Mouse (Mus musculus): ENCODE results near the gene Zfp444. TPM values are rescaled to one million over a fixed set of nuclear protein-coding genes. Genes with fewer than 3 reads are reported as not detected.
"Not testable (repeated sequence)": the region's sequence is repeated elsewhere in the genome, so short reads cannot be mapped to it uniquely, and the experiment has no call there.

Gene Zfp444
- polyA plus RNA-seq, 1 experiment from 2014 or later = 23.7 TPM

DNA sequence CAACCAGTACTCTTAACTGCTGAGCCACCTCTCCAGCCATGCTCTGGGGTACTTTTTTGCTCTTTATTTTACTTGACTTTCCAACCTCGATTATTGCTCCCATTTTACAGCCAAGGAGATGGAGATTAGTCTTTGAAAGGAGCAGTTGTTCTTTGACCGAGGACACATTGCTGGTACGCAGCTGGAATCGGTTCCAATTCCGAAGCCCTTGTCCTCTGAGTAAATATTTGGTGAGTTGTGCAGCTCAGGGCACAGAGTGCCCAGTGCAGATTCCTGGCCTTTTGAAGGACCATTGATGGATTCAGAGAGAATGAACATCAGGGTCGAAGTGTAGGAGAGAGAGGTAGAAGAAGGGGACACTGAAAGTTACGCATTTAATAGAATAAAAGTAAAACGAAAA is 1.8 kb downstream of the Zfp444 start:
- Histone ChIP-seq H3K36me3 (ENCODE audit: control insufficient read depth, insufficient read depth, low read length) (no peaks in the 10 kb centered on the region), H3K27ac (replicated peaks) (no peak overlapping the region), H3K9ac (ENCODE audit: low read length) (no peak overlapping the region), H3K4me2 (replicated peaks; ENCODE audit: low read depth) (no peak overlapping the region), H3K4me3 (ENCODE audit: low read depth, low read length) (no peak overlapping the region), H3K27me3 (ENCODE audit: control insufficient read depth, insufficient read depth, low read length) (no peaks in the 10 kb centered on the region), H3K9me3 (ENCODE audit: control insufficient read depth, low read length) (no peaks in the 10 kb centered on the region), H3K4me1 (replicated peaks; ENCODE audit: control insufficient read depth, insufficient read depth) (no peaks in the 10 kb centered on the region)
- DNase-seq (ENCODE audit: low spot score) = no peak
- TF ChIP-seq EP300 (optimal IDR thresholded peaks at IDR 0.05) (no peak), CTCF (IDR thresholded peaks at IDR 0.05; ENCODE audit: low read depth) (no peak)
- no peak for ATAC-seq (ENCODE audit: low FRiP score, low TSS enrichment)
- WGBS = 74% methylated on average over 8 of the region's 8 CpGs

GRCm38 (mm10) chr7:6174365-6174987 is 2.5 kb downstream of the Zfp444 start:
- H3K4me1 ChIP-seq (replicated peaks; ENCODE audit: control insufficient read depth, insufficient read depth); DNase-seq (ENCODE audit: low spot score); H3K9me3 ChIP-seq (ENCODE audit: control insufficient read depth, low read length); H3K4me2 ChIP-seq (replicated peaks; ENCODE audit: low read depth); H3K27me3 ChIP-seq (ENCODE audit: control insufficient read depth, insufficient read depth, low read length); H3K27ac ChIP-seq (replicated peaks); H3K9ac ChIP-seq (ENCODE audit: low read length); H3K4me3 ChIP-seq (ENCODE audit: low read depth, low read length); ATAC-seq (ENCODE audit: low FRiP score, low TSS enrichment); H3K36me3 ChIP-seq (ENCODE audit: control insufficient read depth, insufficient read depth, low read length): not testable (repeated sequence)
- peak; percentile 50 for TF ChIP-seq CTCF (IDR thresholded peaks at IDR 0.05; ENCODE audit: low read depth)
- WGBS = 83% methylated on average over 9 of the region's 9 CpGs

GRCm38 (mm10) chr7:6179013-6179412 is 7.0 kb downstream of the Zfp444 start:
- no peak overlapping the region for H3K27ac ChIP-seq (replicated peaks)
- DNase-seq (ENCODE audit: low spot score) (no peak), ATAC-seq (ENCODE audit: low FRiP score, low TSS enrichment) (no peak)
- H3K4me3 ChIP-seq (ENCODE audit: low read depth, low read length) = no peak overlapping the region
- no peak overlapping the region for H3K4me2 ChIP-seq (replicated peaks; ENCODE audit: low read depth)
- no peak overlapping the region for H3K9ac ChIP-seq (ENCODE audit: low read length)
- H3K4me1 ChIP-seq (replicated peaks; ENCODE audit: control insufficient read depth, insufficient read depth) = no peaks in the 10 kb centered on the region
- H3K9me3 ChIP-seq (ENCODE audit: control insufficient read depth, low read length) = no peaks in the 10 kb centered on the region
- H3K36me3 ChIP-seq (ENCODE audit: control insufficient read depth, insufficient read depth, low read length) = no peaks in the 10 kb centered on the region
- no peaks in the 10 kb centered on the region for H3K27me3 ChIP-seq (ENCODE audit: control insufficient read depth, insufficient read depth, low read length)
- TF ChIP-seq EP300 (optimal IDR thresholded peaks at IDR 0.05) (no peak), CTCF (IDR thresholded peaks at IDR 0.05; ENCODE audit: low read depth) (no peak)

DNA sequence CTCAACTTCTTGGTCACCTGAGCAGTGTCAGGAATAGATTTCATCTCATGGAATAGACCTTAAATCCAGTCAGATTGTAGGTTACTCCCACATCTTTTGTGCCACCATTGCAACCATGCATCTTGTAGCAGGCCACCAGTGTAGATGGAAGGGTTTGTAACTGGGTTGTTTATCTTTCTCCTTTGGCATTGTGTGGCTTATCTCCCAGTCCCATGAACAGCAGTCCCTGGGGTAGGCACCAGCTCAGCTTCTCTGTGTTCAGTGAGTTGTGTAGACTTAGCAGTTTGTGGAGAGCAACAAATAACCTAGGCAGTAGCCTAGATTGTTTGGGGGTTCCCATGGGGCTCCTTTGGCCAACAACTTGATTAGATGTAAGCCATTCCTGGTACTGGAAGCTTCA is 10.9 kb downstream of the Zfp444 start:
- no peak overlapping the region for H3K9ac ChIP-seq (ENCODE audit: low read length)
- no peaks in the 10 kb centered on the region for H3K9me3 ChIP-seq (ENCODE audit: control insufficient read depth, low read length)
- TF ChIP-seq EP300 (optimal IDR thresholded peaks at IDR 0.05) = no peak
- TF ChIP-seq CTCF (IDR thresholded peaks at IDR 0.05; ENCODE audit: low read depth) = no peak
- no peak overlapping the region for H3K4me3 ChIP-seq (ENCODE audit: low read depth, low read length)
- H3K27ac ChIP-seq (replicated peaks) = no peak overlapping the region
- ATAC-seq (ENCODE audit: low FRiP score, low TSS enrichment) = no peak
- H3K27me3 ChIP-seq (ENCODE audit: control insufficient read depth, insufficient read depth, low read length) = no peaks in the 10 kb centered on the region
- no peak overlapping the region for H3K4me2 ChIP-seq (replicated peaks; ENCODE audit: low read depth)
- no peaks in the 10 kb centered on the region for H3K4me1 ChIP-seq (replicated peaks; ENCODE audit: control insufficient read depth, insufficient read depth)
- no peak for DNase-seq (ENCODE audit: low spot score)
- H3K36me3 ChIP-seq (ENCODE audit: control insufficient read depth, insufficient read depth, low read length) = peaks cover 5% of the 10 kb centered on the region; the same call in 1 of the 2 replicates

DNA sequence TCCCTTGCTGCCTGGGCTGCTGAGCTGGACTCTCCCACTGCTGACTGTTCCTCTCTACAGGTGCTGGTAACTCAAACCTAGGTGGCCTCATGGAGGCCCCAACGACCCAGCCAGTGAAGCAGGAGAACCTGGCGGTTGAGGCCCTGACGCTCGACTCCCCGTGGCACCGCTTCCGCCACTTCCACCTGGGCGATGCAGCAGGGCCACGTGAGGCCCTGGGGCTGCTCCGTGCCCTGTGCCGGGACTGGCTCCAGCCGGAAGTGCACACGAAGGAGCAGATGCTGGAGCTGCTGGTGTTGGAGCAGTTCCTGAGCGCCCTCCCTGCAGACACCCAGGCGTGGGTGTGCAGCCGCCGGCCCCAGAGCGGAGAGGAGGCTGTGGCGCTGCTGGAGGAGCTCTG is 11.8 kb downstream of the Zfp444 start:
- ATAC-seq (ENCODE audit: low FRiP score, low TSS enrichment) = no peak
- 91% methylated on average over 19 of the region's 19 CpGs for WGBS

GRCm38 (mm10) chr7:6184521-6184920 is 12.5 kb downstream of the Zfp444 start:
- WGBS = 79% methylated on average over 8 of the region's 8 CpGs

More for the DNA sequence above, 11.8 kb downstream of the Zfp444 start:
- no peak for TF ChIP-seq CTCF (IDR thresholded peaks at IDR 0.05; ENCODE audit: low read depth)
- no peak for TF ChIP-seq EP300 (optimal IDR thresholded peaks at IDR 0.05)
- no peaks in the 10 kb centered on the region for H3K4me1 ChIP-seq (replicated peaks; ENCODE audit: control insufficient read depth, insufficient read depth)
- H3K27me3 ChIP-seq (ENCODE audit: control insufficient read depth, insufficient read depth, low read length) = no peaks in the 10 kb centered on the region
- H3K4me2 ChIP-seq (replicated peaks; ENCODE audit: low read depth) = no peak overlapping the region
- H3K4me3 ChIP-seq (ENCODE audit: low read depth, low read length) = no peak overlapping the region
- H3K9me3 ChIP-seq (ENCODE audit: control insufficient read depth, low read length) = no peaks in the 10 kb centered on the region
- no peak overlapping the region for H3K9ac ChIP-seq (ENCODE audit: low read length)
- peaks cover 5% of the 10 kb centered on the region; the same call in 1 of the 2 replicates for H3K36me3 ChIP-seq (ENCODE audit: control insufficient read depth, insufficient read depth, low read length)
- DNase-seq (ENCODE audit: low spot score) = no peak
- no peak overlapping the region for H3K27ac ChIP-seq (replicated peaks)

More at GRCm38 (mm10) chr7:6184521-6184920, 12.5 kb downstream of the Zfp444 start:
- no peaks in the 10 kb centered on the region for H3K27me3 ChIP-seq (ENCODE audit: control insufficient read depth, insufficient read depth, low read length)
- no peak overlapping the region for H3K27ac ChIP-seq (replicated peaks)
- no peaks in the 10 kb centered on the region for H3K9me3 ChIP-seq (ENCODE audit: control insufficient read depth, low read length)
- H3K4me2 ChIP-seq (replicated peaks; ENCODE audit: low read depth) = no peak overlapping the region
- no peak for TF ChIP-seq EP300 (optimal IDR thresholded peaks at IDR 0.05)
- no peak for TF ChIP-seq CTCF (IDR thresholded peaks at IDR 0.05; ENCODE audit: low read depth)
- peaks cover 5% of the 10 kb centered on the region; the same call in 1 of the 2 replicates for H3K36me3 ChIP-seq (ENCODE audit: control insufficient read depth, insufficient read depth, low read length)
- DNase-seq (ENCODE audit: low spot score) (no peak), ATAC-seq (ENCODE audit: low FRiP score, low TSS enrichment) (no peak)
- no peaks in the 10 kb centered on the region for H3K4me1 ChIP-seq (replicated peaks; ENCODE audit: control insufficient read depth, insufficient read depth)
- no peak overlapping the region for H3K9ac ChIP-seq (ENCODE audit: low read length)
- H3K4me3 ChIP-seq (ENCODE audit: low read depth, low read length) = no peak overlapping the region

Data from stomach, postnatal 0 days (tissue).